Mouse (Mus musculus): ENCODE data around the gene Tiparp. TPM values are rescaled to one million over a fixed set of nuclear protein-coding genes. Genes with fewer than 3 reads are reported as not detected.

Tiparp gene
- polyA plus RNA-seq, 1 experiment: 6.6 TPM

DNA sequence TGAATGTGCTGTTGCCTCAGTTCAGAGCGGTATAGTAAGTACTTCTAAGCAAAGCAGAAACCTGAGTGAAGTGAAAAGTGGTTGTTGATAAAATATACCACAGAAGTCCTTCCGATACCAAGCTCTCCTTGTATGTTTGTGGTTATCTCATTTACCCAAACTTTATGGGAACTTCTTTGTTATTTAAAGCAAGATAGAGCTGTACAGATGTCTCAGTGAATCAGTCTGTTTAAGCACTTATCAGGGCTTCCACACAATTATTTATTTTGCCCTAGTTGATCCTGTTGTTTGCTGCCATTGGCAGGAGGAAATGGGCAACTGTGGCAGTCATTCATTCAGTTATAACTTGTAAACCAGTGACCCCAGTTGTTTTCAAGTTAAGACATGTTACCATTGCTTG lies 26.4 kb downstream of the Tiparp start:
- no peak for TF ChIP-seq POLR2A (IDR thresholded peaks at IDR 0.05; ENCODE audit: control insufficient read depth, extremely low read depth, insufficient read depth, low read length, poor library complexity)
- DNase-seq: no peak
- Histone ChIP-seq H3K27ac (ENCODE audit: control insufficient read depth, insufficient read depth, low read length) (no peak overlapping the region), H3K4me3 (ENCODE audit: control insufficient read depth, insufficient read depth, low read length) (no peak overlapping the region), H3K36me3 (ENCODE audit: control insufficient read depth, insufficient read depth, low read length) (peaks cover 22% of the 10 kb centered on the region), H3K4me1 (replicated peaks; ENCODE audit: control insufficient read depth, insufficient read depth, low read length) (no peaks in the 10 kb centered on the region), H3K27me3 (ENCODE audit: control insufficient read depth, insufficient read depth, low read length) (no peaks in the 10 kb centered on the region)
- 95% methylated on average over 2 of the region's 2 CpGs for WGBS

DNA sequence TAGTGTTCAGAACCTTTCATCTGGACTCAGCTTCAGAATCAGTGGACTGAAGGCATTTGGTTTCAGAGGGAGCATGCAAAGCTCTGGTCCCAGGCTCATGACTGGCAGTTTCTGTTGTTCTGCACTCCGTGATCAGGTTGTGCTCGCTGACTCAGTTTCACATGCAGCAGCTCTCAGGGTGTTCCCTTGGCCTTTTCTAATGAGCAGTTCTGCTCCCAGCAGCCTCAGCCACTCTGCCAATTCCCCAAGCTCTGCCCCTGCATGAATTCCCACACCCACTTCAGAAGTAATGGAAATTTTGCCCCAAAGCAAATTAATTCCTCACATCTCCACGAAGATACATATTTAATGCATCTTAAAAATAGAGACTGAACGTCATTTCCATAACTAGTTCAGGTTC lies 30.5 kb downstream of the Tiparp start:
- H3K36me3 ChIP-seq (ENCODE audit: control insufficient read depth, insufficient read depth, low read length): peaks cover 10% of the 10 kb centered on the region; the same call in 1 of the 2 replicates
- no peak overlapping the region for H3K27ac ChIP-seq (ENCODE audit: control insufficient read depth, insufficient read depth, low read length)
- DNase-seq: no peak
- no peak overlapping the region for H3K4me3 ChIP-seq (ENCODE audit: control insufficient read depth, insufficient read depth, low read length)
- no peak for TF ChIP-seq CTCF (IDR thresholded peaks at IDR 0.05; ENCODE audit: borderline replicate concordance, control insufficient read depth, extremely low read depth, insufficient read depth, low read length, poor library complexity)
- TF ChIP-seq POLR2A (IDR thresholded peaks at IDR 0.05; ENCODE audit: control insufficient read depth, extremely low read depth, insufficient read depth, low read length, poor library complexity): no peak
- no peaks in the 10 kb centered on the region for H3K27me3 ChIP-seq (ENCODE audit: control insufficient read depth, insufficient read depth, low read length)
- 93% methylated on average over 4 of the region's 4 CpGs for WGBS
- no peaks in the 10 kb centered on the region for H3K4me1 ChIP-seq (replicated peaks; ENCODE audit: control insufficient read depth, insufficient read depth, low read length)

DNA sequence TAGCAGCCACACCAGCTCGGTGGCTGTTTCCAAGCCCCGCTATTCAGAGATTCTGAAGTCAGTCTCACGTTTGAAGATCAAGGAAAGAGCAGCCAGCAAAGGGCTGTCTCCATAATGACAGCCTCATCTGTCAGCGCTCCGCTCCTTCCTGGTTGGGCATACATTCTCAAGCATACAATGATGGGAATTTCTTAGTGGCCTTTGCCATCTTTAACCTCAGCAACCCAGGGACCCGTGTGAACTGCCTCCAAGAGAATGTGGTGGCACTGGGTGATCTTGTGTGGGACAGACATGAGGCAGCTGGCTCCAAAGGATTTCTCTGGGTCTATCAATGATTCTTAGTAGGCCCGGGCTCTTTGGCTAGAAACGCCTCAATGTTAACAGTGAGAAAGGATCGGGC lies 34.0 kb downstream of the Tiparp start:
- Histone ChIP-seq H3K27ac (ENCODE audit: control insufficient read depth, insufficient read depth, low read length) (no peak overlapping the region), H3K27me3 (ENCODE audit: control insufficient read depth, insufficient read depth, low read length) (no peaks in the 10 kb centered on the region), H3K4me3 (ENCODE audit: control insufficient read depth, insufficient read depth, low read length) (no peak overlapping the region), H3K36me3 (ENCODE audit: control insufficient read depth, insufficient read depth, low read length) (no peaks in the 10 kb centered on the region), H3K4me1 (replicated peaks; ENCODE audit: control insufficient read depth, insufficient read depth, low read length) (0 out of 2 replicates have a peak, but pooled peaks cover 3% of the 10 kb centered on the region)
- TF ChIP-seq CTCF (IDR thresholded peaks at IDR 0.05; ENCODE audit: borderline replicate concordance, control insufficient read depth, extremely low read depth, insufficient read depth, low read length, poor library complexity) (no peak), POLR2A (IDR thresholded peaks at IDR 0.05; ENCODE audit: control insufficient read depth, extremely low read depth, insufficient read depth, low read length, poor library complexity) (no peak)
- DNase-seq: no peak
- 94% methylated on average over 9 of the region's 9 CpGs for WGBS

DNA sequence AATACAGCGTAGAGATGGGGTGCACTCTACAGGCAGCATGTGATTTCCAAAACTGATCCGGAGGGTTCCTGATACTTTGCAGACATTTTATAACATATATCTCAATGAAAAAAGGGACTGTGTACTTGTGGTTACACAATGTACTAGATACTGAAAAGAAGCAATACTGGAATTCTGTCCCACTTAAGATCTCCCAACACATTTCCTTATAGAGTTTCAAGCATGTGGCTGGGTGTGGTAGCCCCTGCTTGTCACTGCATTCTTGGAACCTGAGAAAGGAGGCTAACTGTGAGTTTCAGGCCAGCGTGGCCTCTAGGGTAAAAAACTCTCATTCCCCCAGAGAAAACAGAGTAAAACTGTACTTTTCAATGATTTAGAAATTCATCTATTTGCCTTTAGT lies 34.5 kb downstream of the Tiparp start:
- TF ChIP-seq POLR2A (IDR thresholded peaks at IDR 0.05; ENCODE audit: control insufficient read depth, extremely low read depth, insufficient read depth, low read length, poor library complexity): no peak
- TF ChIP-seq CTCF (IDR thresholded peaks at IDR 0.05; ENCODE audit: borderline replicate concordance, control insufficient read depth, extremely low read depth, insufficient read depth, low read length, poor library complexity): no peak
- Histone ChIP-seq H3K36me3 (ENCODE audit: control insufficient read depth, insufficient read depth, low read length) (no peaks in the 10 kb centered on the region), H3K4me1 (replicated peaks; ENCODE audit: control insufficient read depth, insufficient read depth, low read length) (0 out of 2 replicates have a peak, but pooled peaks cover 3% of the 10 kb centered on the region), H3K27me3 (ENCODE audit: control insufficient read depth, insufficient read depth, low read length) (no peaks in the 10 kb centered on the region), H3K4me3 (ENCODE audit: control insufficient read depth, insufficient read depth, low read length) (no peak overlapping the region), H3K27ac (ENCODE audit: control insufficient read depth, insufficient read depth, low read length) (no peak overlapping the region)
- WGBS: 95% methylated on average over 3 of the region's 3 CpGs
- no peak for DNase-seq

DNA sequence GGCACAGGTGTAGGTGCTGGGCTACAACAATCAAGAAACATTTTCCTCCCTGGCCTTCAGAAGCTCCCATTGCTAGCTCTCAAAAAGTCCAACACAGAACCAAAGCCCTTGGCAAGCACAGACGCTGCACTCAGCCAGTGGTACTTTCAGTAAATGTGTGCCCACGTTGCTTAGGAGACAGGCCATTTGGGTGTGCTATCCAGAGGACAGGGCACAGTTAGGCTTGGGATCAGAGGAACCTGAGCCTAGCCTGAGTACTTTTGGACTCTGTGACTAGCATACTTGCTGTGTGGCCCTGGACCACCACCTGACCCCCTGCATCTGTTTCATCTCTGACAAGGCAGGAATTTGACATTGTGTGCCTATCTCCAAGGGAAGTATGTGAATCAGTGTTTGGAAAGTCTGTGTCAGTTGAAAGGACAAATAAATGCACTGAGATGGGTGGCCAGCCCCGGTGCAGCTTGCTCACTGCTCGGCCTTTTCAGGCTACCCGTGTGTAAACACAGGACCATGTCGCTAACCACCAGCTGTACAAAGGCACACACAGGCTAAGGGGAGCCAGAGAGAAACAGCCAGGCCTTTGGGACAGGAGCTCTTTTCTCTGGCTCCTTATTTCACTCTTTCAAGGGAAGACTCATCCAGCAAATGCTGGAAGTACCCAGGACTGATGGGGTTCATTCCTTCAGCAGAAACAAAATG lies 35.9 kb downstream of the Tiparp start:
- 91% methylated on average over 6 of the region's 6 CpGs for WGBS
- Histone ChIP-seq H3K36me3 (ENCODE audit: control insufficient read depth, insufficient read depth, low read length) (no peaks in the 10 kb centered on the region), H3K4me1 (replicated peaks; ENCODE audit: control insufficient read depth, insufficient read depth, low read length) (0 out of 2 replicates have a peak, but pooled peaks cover 3% of the 10 kb centered on the region), H3K27ac (ENCODE audit: control insufficient read depth, insufficient read depth, low read length) (no peak overlapping the region), H3K4me3 (ENCODE audit: control insufficient read depth, insufficient read depth, low read length) (no peak overlapping the region), H3K27me3 (ENCODE audit: control insufficient read depth, insufficient read depth, low read length) (no peaks in the 10 kb centered on the region)
- no peak for DNase-seq
- TF ChIP-seq POLR2A (IDR thresholded peaks at IDR 0.05; ENCODE audit: control insufficient read depth, extremely low read depth, insufficient read depth, low read length, poor library complexity): no peak
- no peak for TF ChIP-seq CTCF (IDR thresholded peaks at IDR 0.05; ENCODE audit: borderline replicate concordance, control insufficient read depth, extremely low read depth, insufficient read depth, low read length, poor library complexity)

DNA sequence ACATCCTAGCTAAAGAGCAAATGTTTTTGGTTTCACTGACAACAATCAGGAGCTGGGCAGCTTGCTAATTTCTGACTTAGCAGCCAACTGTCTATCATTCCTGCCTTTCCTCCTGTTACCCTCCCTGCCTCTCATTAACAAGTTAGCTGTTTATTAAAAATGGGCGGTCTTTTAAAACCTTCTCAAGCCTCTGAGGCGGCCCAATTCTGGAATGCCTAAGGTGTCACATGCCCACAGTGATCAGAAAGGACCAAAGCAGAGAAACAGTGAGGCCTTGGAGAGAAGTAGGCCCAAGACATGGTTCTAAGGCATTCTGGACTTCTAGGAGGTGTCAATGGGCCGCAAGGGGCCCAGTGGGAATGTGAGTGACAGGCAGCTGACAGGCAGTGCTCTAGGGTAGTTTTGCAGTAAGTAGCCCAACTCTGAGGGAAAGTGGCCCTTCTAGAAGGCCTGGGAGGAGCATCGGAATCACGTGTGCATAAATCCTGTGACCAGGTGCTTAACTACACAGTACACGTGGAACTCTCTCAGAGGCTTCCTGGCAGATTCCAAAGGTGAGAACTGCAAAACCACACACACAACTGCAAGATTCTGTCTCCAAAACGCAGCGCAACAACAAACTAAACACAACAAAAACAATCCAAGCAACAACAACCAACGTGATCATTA lies 37.6 kb downstream of the Tiparp start:
- no peaks in the 10 kb centered on the region for H3K27me3 ChIP-seq (ENCODE audit: control insufficient read depth, insufficient read depth, low read length)
- 0 out of 2 replicates have a peak, but pooled peaks cover 3% of the 10 kb centered on the region for H3K4me1 ChIP-seq (replicated peaks; ENCODE audit: control insufficient read depth, insufficient read depth, low read length)
- 93% methylated on average over 9 of the region's 9 CpGs for WGBS
- no peak overlapping the region for H3K27ac ChIP-seq (ENCODE audit: control insufficient read depth, insufficient read depth, low read length)
- no peaks in the 10 kb centered on the region for H3K36me3 ChIP-seq (ENCODE audit: control insufficient read depth, insufficient read depth, low read length)
- no peak overlapping the region for H3K4me3 ChIP-seq (ENCODE audit: control insufficient read depth, insufficient read depth, low read length)
- DNase-seq: no peak
- TF ChIP-seq CTCF (IDR thresholded peaks at IDR 0.05; ENCODE audit: borderline replicate concordance, control insufficient read depth, extremely low read depth, insufficient read depth, low read length, poor library complexity): no peak
- TF ChIP-seq POLR2A (IDR thresholded peaks at IDR 0.05; ENCODE audit: control insufficient read depth, extremely low read depth, insufficient read depth, low read length, poor library complexity): no peak

All from thymus, adult 2 months (tissue).